In genomic region chr7:115380989-115381610, GRCm38 (mm10) we compare ENCODE assay signal across 11 mouse cellular contexts.
A peak's percentile ranks its signal among the peaks of the same experiment; 100 is the strongest.
DNase-seq lines count a peak whose midpoint lies in the region; ATAC-seq lines count a peak whose summit lies in the region.
"Had no signal": no experiment of that assay in that cellular context is flagged by ENCODE, and none has a peak within 500 bp of the region (broad histone marks: within the 10 kb centered on the region; RNA-seq: fewer than 3 reads in every experiment).

No protein-coding gene starts in this region.

- H3K4me3 ChIP-seq in forebrain, embryonic 12.5 days (replicated peaks): no peak overlapping the region
- no peak overlapping the region for H3K4me3 ChIP-seq in forebrain, embryonic 11.5 days (ENCODE audit: low read depth, low read length)
- H3K4me3 ChIP-seq in midbrain, embryonic 16.5 days (ENCODE audit: low read depth, low read length): no peak overlapping the region
- no peak overlapping the region for H3K4me3 ChIP-seq in midbrain, embryonic 13.5 days (replicated peaks)
- H3K4me3 ChIP-seq: neural tube, embryonic 12.5 days had no signal

- no peaks in the 10 kb centered on the region for H3K9me3 ChIP-seq in forebrain, embryonic 12.5 days
- no peaks in the 10 kb centered on the region for H3K9me3 ChIP-seq in forebrain, embryonic 11.5 days (ENCODE audit: control insufficient read depth, low read length)
- H3K9me3 ChIP-seq in midbrain, embryonic 16.5 days (replicated peaks; ENCODE audit: control insufficient read depth, low read length, poor library complexity, severe bottlenecking): no peaks in the 10 kb centered on the region
- no peaks in the 10 kb centered on the region for H3K9me3 ChIP-seq in midbrain, embryonic 13.5 days
- H3K9me3 ChIP-seq: neural tube, embryonic 12.5 days had no signal

- DNase-seq in forebrain, embryonic 11.5 days (ENCODE audit: low spot score): no peak
- DNase-seq in heart, postnatal 4 days: peak; percentile 20
- peak; percentile 64 for DNase-seq in retina, postnatal 1 day
- no peak for DNase-seq in right cerebral cortex, postnatal 36 days (ENCODE audit: low spot score in 2 of 2)
- no peak for DNase-seq in lung, postnatal 25 days (ENCODE audit: low spot score)
- DNase-seq: cerebellum, adult 11-12 months had no signal

- no peaks in the 10 kb centered on the region for H3K27me3 ChIP-seq in forebrain, embryonic 12.5 days
- no peaks in the 10 kb centered on the region for H3K27me3 ChIP-seq in forebrain, embryonic 11.5 days (ENCODE audit: control insufficient read depth, insufficient read depth, low read length)
- no peaks in the 10 kb centered on the region for H3K27me3 ChIP-seq in midbrain, embryonic 16.5 days (ENCODE audit: control insufficient read depth, insufficient read depth, low read depth, low read length)
- H3K27me3 ChIP-seq in midbrain, embryonic 13.5 days: no peaks in the 10 kb centered on the region
- H3K27me3 ChIP-seq: neural tube, embryonic 12.5 days had no signal

- ATAC-seq in forebrain, embryonic 12.5 days (ENCODE audit: low FRiP score): no peak
- no peak for ATAC-seq in forebrain, embryonic 11.5 days (replicated peaks; ENCODE audit: low FRiP score)
- 0 out of 2 replicates have a peak, but pooled peaks have one; percentile 48 for ATAC-seq in midbrain, embryonic 16.5 days
- no peak for ATAC-seq in midbrain, embryonic 13.5 days

- 0 out of 2 replicates have a peak overlapping the region, but pooled peaks have one; percentile 6 for H3K27ac ChIP-seq in forebrain, embryonic 12.5 days
- H3K27ac ChIP-seq in forebrain, embryonic 11.5 days (ENCODE audit: low read depth, low read length): no peak overlapping the region
- no peak overlapping the region for H3K27ac ChIP-seq in midbrain, embryonic 16.5 days (ENCODE audit: low read length)
- no peak overlapping the region for H3K27ac ChIP-seq in midbrain, embryonic 13.5 days
- H3K27ac ChIP-seq: kidney, postnatal 0 days; neural tube, embryonic 12.5 days had no signal

- H3K9ac ChIP-seq in forebrain, embryonic 12.5 days: no peak overlapping the region
- no peak overlapping the region for H3K9ac ChIP-seq in forebrain, embryonic 11.5 days (ENCODE audit: low read length)
- no peak overlapping the region for H3K9ac ChIP-seq in midbrain, embryonic 16.5 days (ENCODE audit: low read depth, low read length)
- no peak overlapping the region for H3K9ac ChIP-seq in midbrain, embryonic 13.5 days (replicated peaks)
- H3K9ac ChIP-seq: neural tube, embryonic 12.5 days had no signal

- H3K36me3 ChIP-seq in forebrain, embryonic 12.5 days (replicated peaks): no peaks in the 10 kb centered on the region
- H3K36me3 ChIP-seq in forebrain, embryonic 11.5 days (ENCODE audit: control insufficient read depth, insufficient read depth, low read length): no peaks in the 10 kb centered on the region
- H3K36me3 ChIP-seq in midbrain, embryonic 16.5 days (ENCODE audit: control insufficient read depth, insufficient read depth, low read length): no peaks in the 10 kb centered on the region
- H3K36me3 ChIP-seq in midbrain, embryonic 13.5 days: no peaks in the 10 kb centered on the region
- H3K36me3 ChIP-seq: neural tube, embryonic 12.5 days had no signal

- WGBS in forebrain, embryonic 12.5 days: 39% methylated on average over 8 of the region's 8 CpGs
- 46% methylated on average over 8 of the region's 8 CpGs for WGBS in forebrain, embryonic 11.5 days
- WGBS in midbrain, embryonic 16.5 days: 39% methylated on average over 8 of the region's 8 CpGs
- 44% methylated on average over 8 of the region's 8 CpGs for WGBS in midbrain, embryonic 13.5 days

- H3K4me1 ChIP-seq in forebrain, embryonic 12.5 days: peaks cover 23% of the 10 kb centered on the region
- H3K4me1 ChIP-seq in forebrain, embryonic 11.5 days (replicated peaks; ENCODE audit: control insufficient read depth, insufficient read depth, low read length): no peaks in the 10 kb centered on the region; the same call in 1 of the 2 replicates
- H3K4me1 ChIP-seq in midbrain, embryonic 16.5 days (ENCODE audit: control insufficient read depth, insufficient read depth, low read length): no peaks in the 10 kb centered on the region
- peaks cover 10% of the 10 kb centered on the region for H3K4me1 ChIP-seq in midbrain, embryonic 13.5 days (replicated peaks)

- H3K4me2 ChIP-seq in forebrain, embryonic 12.5 days: no peak overlapping the region
- H3K4me2 ChIP-seq in forebrain, embryonic 11.5 days (ENCODE audit: low read depth, low read length, severe bottlenecking): no peak overlapping the region
- no peak overlapping the region for H3K4me2 ChIP-seq in midbrain, embryonic 16.5 days (ENCODE audit: low read length)
- no peak overlapping the region for H3K4me2 ChIP-seq in midbrain, embryonic 13.5 days (replicated peaks)
- H3K4me2 ChIP-seq: neural tube, embryonic 12.5 days had no signal

Comparison
In these comparisons a context has a peak if more than half of its experiments do, and no peak if none do; other contexts are left out.
1. DNase-seq: peak in heart, postnatal 4 days (single experiment) and retina, postnatal 1 day (single experiment); none in forebrain, embryonic 11.5 days (single experiment), right cerebral cortex, postnatal 36 days (0 of 2) and lung, postnatal 25 days (single experiment).